Mouse (Mus musculus): ENCODE data around the gene Foxc1. TPM values are rescaled to one million over a fixed set of nuclear protein-coding genes. Genes with fewer than 3 reads are reported as not detected.

The Foxc1 gene
- polyA plus RNA-seq, 1 experiment from 2014 or later: 0.07 TPM

GRCm38 (mm10) chr13:31823316-31823715 lies 16.9 kb downstream of the Foxc1 start:
- H3K36me3 ChIP-seq (ENCODE audit: control insufficient read depth, insufficient read depth, low read length): no peaks in the 10 kb centered on the region
- H3K4me2 ChIP-seq (ENCODE audit: low read depth, low read length): no peak overlapping the region
- H3K4me3 ChIP-seq (ENCODE audit: low read length): no peak overlapping the region
- ATAC-seq: no peak
- peaks cover 7% of the 10 kb centered on the region for H3K4me1 ChIP-seq (ENCODE audit: control insufficient read depth, insufficient read depth, low read length)
- peaks cover 5% of the 10 kb centered on the region for H3K27me3 ChIP-seq (replicated peaks; ENCODE audit: control insufficient read depth, insufficient read depth, low read length)
- no peak overlapping the region for H3K27ac ChIP-seq (ENCODE audit: low read length)
- WGBS: 46% methylated on average over 5 of the region's 5 CpGs
- H3K9me3 ChIP-seq (ENCODE audit: control insufficient read depth, low read length): no peaks in the 10 kb centered on the region
- H3K9ac ChIP-seq (ENCODE audit: low read depth, low read length): no peak overlapping the region

- H3K4me2 ChIP-seq (ENCODE audit: low read depth, low read length): no peak overlapping the region
- peaks cover 3% of the 10 kb centered on the region; the same call in 1 of the 2 replicates for H3K27me3 ChIP-seq (replicated peaks; ENCODE audit: control insufficient read depth, insufficient read depth, low read length)
- no peak overlapping the region for H3K27ac ChIP-seq (ENCODE audit: low read length)
- peaks cover 7% of the 10 kb centered on the region for H3K4me1 ChIP-seq (ENCODE audit: control insufficient read depth, insufficient read depth, low read length)
- H3K9me3 ChIP-seq (ENCODE audit: control insufficient read depth, low read length): no peaks in the 10 kb centered on the region
- WGBS: 84% methylated on average over 1 of the region's 1 CpGs
- H3K4me3 ChIP-seq (ENCODE audit: low read length): no peak overlapping the region
- no peak overlapping the region for H3K9ac ChIP-seq (ENCODE audit: low read depth, low read length)
- ATAC-seq: no peak
- no peaks in the 10 kb centered on the region for H3K36me3 ChIP-seq (ENCODE audit: control insufficient read depth, insufficient read depth, low read length)
Measured at GRCm38 (mm10) chr13:31825180-31825579, 18.7 kb downstream of the Foxc1 start.

- WGBS: 81% methylated on average over 5 of the region's 5 CpGs
- Histone ChIP-seq H3K36me3 (ENCODE audit: control insufficient read depth, insufficient read depth, low read length) (no peaks in the 10 kb centered on the region), H3K4me1 (ENCODE audit: control insufficient read depth, insufficient read depth, low read length) (no peaks in the 10 kb centered on the region), H3K4me3 (ENCODE audit: low read length) (no peak overlapping the region), H3K4me2 (ENCODE audit: low read depth, low read length) (no peak overlapping the region), H3K9ac (ENCODE audit: low read depth, low read length) (no peak overlapping the region), H3K27me3 (replicated peaks; ENCODE audit: control insufficient read depth, insufficient read depth, low read length) (0 out of 2 replicates have a peak, but pooled peaks cover 3% of the 10 kb centered on the region), H3K9me3 (ENCODE audit: control insufficient read depth, low read length) (no peaks in the 10 kb centered on the region), H3K27ac (ENCODE audit: low read length) (no peak overlapping the region)
- ATAC-seq: no peak
Measured at GRCm38 (mm10) chr13:31827160-31827559, 20.7 kb downstream of the Foxc1 start.

GRCm38 (mm10) chr13:31827820-31828332 lies 21.4 kb downstream of the Foxc1 start:
- no peak overlapping the region for H3K4me2 ChIP-seq (ENCODE audit: low read depth, low read length)
- no peak overlapping the region for H3K9ac ChIP-seq (ENCODE audit: low read depth, low read length)
- 57% methylated on average over 3 of the region's 3 CpGs for WGBS
- no peak for ATAC-seq
- no peaks in the 10 kb centered on the region for H3K36me3 ChIP-seq (ENCODE audit: control insufficient read depth, insufficient read depth, low read length)
- no peaks in the 10 kb centered on the region for H3K27me3 ChIP-seq (replicated peaks; ENCODE audit: control insufficient read depth, insufficient read depth, low read length)
- H3K4me3 ChIP-seq (ENCODE audit: low read length): no peak overlapping the region
- H3K4me1 ChIP-seq (ENCODE audit: control insufficient read depth, insufficient read depth, low read length): no peaks in the 10 kb centered on the region
- H3K27ac ChIP-seq (ENCODE audit: low read length): no peak overlapping the region
- no peaks in the 10 kb centered on the region for H3K9me3 ChIP-seq (ENCODE audit: control insufficient read depth, low read length)

GRCm38 (mm10) chr13:31828446-31828845 lies 22.0 kb downstream of the Foxc1 start:
- Histone ChIP-seq H3K4me3 (ENCODE audit: low read length) (no peak overlapping the region), H3K27me3 (replicated peaks; ENCODE audit: control insufficient read depth, insufficient read depth, low read length) (no peaks in the 10 kb centered on the region), H3K4me2 (ENCODE audit: low read depth, low read length) (no peak overlapping the region), H3K9ac (ENCODE audit: low read depth, low read length) (no peak overlapping the region), H3K27ac (ENCODE audit: low read length) (no peak overlapping the region), H3K36me3 (ENCODE audit: control insufficient read depth, insufficient read depth, low read length) (no peaks in the 10 kb centered on the region), H3K9me3 (ENCODE audit: control insufficient read depth, low read length) (no peaks in the 10 kb centered on the region), H3K4me1 (ENCODE audit: control insufficient read depth, insufficient read depth, low read length) (no peaks in the 10 kb centered on the region)
- ATAC-seq: no peak
- WGBS: 86% methylated on average over 4 of the region's 4 CpGs

- no peak overlapping the region for H3K27ac ChIP-seq (ENCODE audit: low read length)
- no peak overlapping the region for H3K4me2 ChIP-seq (ENCODE audit: low read depth, low read length)
- no peak overlapping the region for H3K9ac ChIP-seq (ENCODE audit: low read depth, low read length)
- H3K9me3 ChIP-seq (ENCODE audit: control insufficient read depth, low read length): no peaks in the 10 kb centered on the region
- H3K36me3 ChIP-seq (ENCODE audit: control insufficient read depth, insufficient read depth, low read length): no peaks in the 10 kb centered on the region
- no peaks in the 10 kb centered on the region for H3K4me1 ChIP-seq (ENCODE audit: control insufficient read depth, insufficient read depth, low read length)
- no peak overlapping the region for H3K4me3 ChIP-seq (ENCODE audit: low read length)
- 54% methylated on average over 9 of the region's 9 CpGs for WGBS
- ATAC-seq: no peak
- H3K27me3 ChIP-seq (replicated peaks; ENCODE audit: control insufficient read depth, insufficient read depth, low read length): no peaks in the 10 kb centered on the region
Measured at GRCm38 (mm10) chr13:31830332-31830731, 23.9 kb downstream of the Foxc1 start.

GRCm38 (mm10) chr13:31835802-31836201 lies 29.4 kb downstream of the Foxc1 start:
- Histone ChIP-seq H3K36me3 (ENCODE audit: control insufficient read depth, insufficient read depth, low read length) (no peaks in the 10 kb centered on the region; the same call in 1 of the 2 replicates), H3K4me2 (ENCODE audit: low read depth, low read length) (no peak overlapping the region), H3K4me3 (ENCODE audit: low read length) (no peak overlapping the region), H3K27ac (ENCODE audit: low read length) (no peak overlapping the region), H3K4me1 (ENCODE audit: control insufficient read depth, insufficient read depth, low read length) (no peaks in the 10 kb centered on the region), H3K9me3 (ENCODE audit: control insufficient read depth, low read length) (no peaks in the 10 kb centered on the region), H3K9ac (ENCODE audit: low read depth, low read length) (no peak overlapping the region), H3K27me3 (replicated peaks; ENCODE audit: control insufficient read depth, insufficient read depth, low read length) (no peaks in the 10 kb centered on the region)
- no peak for ATAC-seq
- 68% methylated on average over 4 of the region's 4 CpGs for WGBS

GRCm38 (mm10) chr13:31849258-31849971 lies 43.0 kb downstream of the Foxc1 start:
- no peak overlapping the region for H3K9ac ChIP-seq (ENCODE audit: low read depth, low read length)
- H3K27ac ChIP-seq (ENCODE audit: low read length): no peak overlapping the region
- H3K27me3 ChIP-seq (replicated peaks; ENCODE audit: control insufficient read depth, insufficient read depth, low read length): no peaks in the 10 kb centered on the region
- ATAC-seq: no peak
- H3K36me3 ChIP-seq (ENCODE audit: control insufficient read depth, insufficient read depth, low read length): no peaks in the 10 kb centered on the region
- H3K4me1 ChIP-seq (ENCODE audit: control insufficient read depth, insufficient read depth, low read length): no peaks in the 10 kb centered on the region
- WGBS: 26% methylated on average over 5 of the region's 5 CpGs
- H3K4me2 ChIP-seq (ENCODE audit: low read depth, low read length): no peak overlapping the region
- H3K9me3 ChIP-seq (ENCODE audit: control insufficient read depth, low read length): no peaks in the 10 kb centered on the region
- no peak overlapping the region for H3K4me3 ChIP-seq (ENCODE audit: low read length)

GRCm38 (mm10) chr13:31853564-31853963 lies 47.1 kb downstream of the Foxc1 start:
- Histone ChIP-seq H3K4me3 (ENCODE audit: low read length) (no peak overlapping the region), H3K27me3 (replicated peaks; ENCODE audit: control insufficient read depth, insufficient read depth, low read length) (no peaks in the 10 kb centered on the region), H3K4me2 (ENCODE audit: low read depth, low read length) (no peak overlapping the region), H3K27ac (ENCODE audit: low read length) (no peak overlapping the region), H3K4me1 (ENCODE audit: control insufficient read depth, insufficient read depth, low read length) (no peaks in the 10 kb centered on the region), H3K9me3 (ENCODE audit: control insufficient read depth, low read length) (no peaks in the 10 kb centered on the region), H3K36me3 (ENCODE audit: control insufficient read depth, insufficient read depth, low read length) (no peaks in the 10 kb centered on the region), H3K9ac (ENCODE audit: low read depth, low read length) (no peak overlapping the region)
- ATAC-seq: no peak
- 59% methylated on average over 2 of the region's 2 CpGs for WGBS

- Histone ChIP-seq H3K9me3 (ENCODE audit: control insufficient read depth, low read length) (no peaks in the 10 kb centered on the region), H3K27me3 (replicated peaks; ENCODE audit: control insufficient read depth, insufficient read depth, low read length) (no peaks in the 10 kb centered on the region), H3K9ac (ENCODE audit: low read depth, low read length) (no peak overlapping the region), H3K4me2 (ENCODE audit: low read depth, low read length) (no peak overlapping the region), H3K36me3 (ENCODE audit: control insufficient read depth, insufficient read depth, low read length) (no peaks in the 10 kb centered on the region), H3K27ac (ENCODE audit: low read length) (no peak overlapping the region), H3K4me1 (ENCODE audit: control insufficient read depth, insufficient read depth, low read length) (no peaks in the 10 kb centered on the region), H3K4me3 (ENCODE audit: low read length) (no peak overlapping the region)
- no peak for ATAC-seq
- WGBS: 66% methylated on average over 4 of the region's 4 CpGs
Measured at GRCm38 (mm10) chr13:31854000-31854399, 47.6 kb downstream of the Foxc1 start.
